ENCODE assay signal across 20 mouse cellular contexts in the genomic region with DNA sequence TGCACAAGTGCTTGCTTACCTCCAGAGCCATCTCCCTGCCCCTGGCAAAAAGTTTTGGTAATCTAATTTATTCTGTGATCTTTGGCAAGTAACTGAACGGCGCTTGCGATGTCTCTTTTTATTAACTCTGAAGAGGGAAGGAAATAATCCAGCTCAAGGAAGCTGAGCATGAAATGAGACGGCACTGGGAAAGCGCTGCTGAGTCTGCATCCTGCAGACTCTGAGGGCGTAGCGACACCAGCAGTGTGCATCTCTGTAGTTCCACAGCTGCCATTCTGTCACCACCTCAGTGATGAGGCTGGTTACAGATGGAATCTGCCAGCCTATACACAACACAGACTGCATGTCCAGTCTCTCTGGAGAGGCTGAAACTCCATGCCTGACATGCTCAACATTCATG. TPM values are rescaled to one million over a fixed set of nuclear protein-coding genes. Genes with fewer than 3 reads are reported as not detected.
"Had no signal": no experiment of that assay in that cellular context is flagged by ENCODE, and none has a peak within 500 bp of the region (broad histone marks: within the 10 kb centered on the region; RNA-seq: fewer than 3 reads in every experiment).

No protein-coding gene starts in this region.

- H3K9me3 ChIP-seq: limb, embryonic 13.5 days; midbrain, embryonic 10.5 days; neural tube, embryonic 12.5 days had no signal

- H3K36me3 ChIP-seq: limb, embryonic 13.5 days; midbrain, embryonic 10.5 days; neural tube, embryonic 12.5 days had no signal

- H3K4me3 ChIP-seq: limb, embryonic 13.5 days; midbrain, embryonic 10.5 days; myocyte; neural tube, embryonic 12.5 days had no signal

- H3K27ac ChIP-seq: limb, embryonic 13.5 days; liver, embryonic 14.5 days; midbrain, embryonic 10.5 days; neural tube, embryonic 12.5 days had no signal

- H3K27me3 ChIP-seq: limb, embryonic 13.5 days; neural tube, embryonic 12.5 days had no signal

- H3K4me1 ChIP-seq: neural tube, embryonic 12.5 days had no signal

- DNase-seq: kidney, adult 8-10 months; kidney, postnatal 25 days; layer of hippocampus, postnatal 36 days; lung, adult 18-20 months; midbrain, embryonic 14.5 days; right cerebral cortex, postnatal 25 days; thymus, postnatal 36 days had no signal

RNA-seq across cellular contexts. Expression of a gene that starts 17.4 kb away (rescaled TPM):
- total RNA-seq: layer of hippocampus, postnatal 36 days; left cerebral cortex, adult 8-10 months; left cerebral cortex, postnatal 25 days; liver, adult 2 months had no signal
- polyA plus RNA-seq: limb, embryonic 13.5 days; liver, adult 2 months; liver, embryonic 14.5 days; lung, embryonic 16.5 days; myocyte; small intestine, adult 2 months; stomach, embryonic 16.5 days; thymus, postnatal 0 days had no signal

RNA-seq across cellular contexts. Expression of a gene that starts 55.8 kb away (rescaled TPM):
- total RNA-seq: layer of hippocampus, postnatal 36 days; liver, adult 2 months had no signal
- polyA plus RNA-seq: kidney, embryonic 16.5 days; limb, embryonic 13.5 days; liver, adult 2 months; liver, embryonic 14.5 days; lung, embryonic 16.5 days; midbrain, embryonic 10.5 days; midbrain, embryonic 14.5 days; myocyte; neural tube, embryonic 12.5 days; small intestine, adult 2 months; stomach, embryonic 16.5 days; thymus, postnatal 0 days had no signal
